Mouse (Mus musculus) forebrain, embryonic 14.5 days (tissue): ENCODE results near the gene Ptpru. TPM values are rescaled to one million over a fixed set of nuclear protein-coding genes. Genes with fewer than 3 reads are reported as not detected.

Source experiments
- ATAC-seq: fragments of 200-750 bp; cut with Nextera tagmentation; 2 replicates; pipeline ENCODE4 v1.8.0; 2017; ENCODE audit warnings: mild to moderate bottlenecking, moderate library complexity
- DNase-seq: peaks from one replicate; pipeline ENCODE4 v3.0.0-alpha.2; 2015; ENCODE audit warnings: low spot score
- H3K27ac ChIP-seq: fragments of 300-500 bp; sonication (generic); 2 replicates; pipeline ENCODE4 v1.5.1; 2014; ENCODE audit warnings: low read depth, mild to moderate bottlenecking, control low read depth, low read length, moderate library complexity
- H3K27me3 ChIP-seq: fragments of 300-500 bp; sonication (generic); replicated peaks from 2 replicates; pipeline ENCODE4 v1.6.1; 2014; ENCODE audit warnings: low read length, control low read depth, mixed read lengths; ENCODE audit not compliant: control insufficient read depth, insufficient read depth
- H3K36me3 ChIP-seq: fragments of 300-500 bp; sonication (generic); 2 replicates; pipeline ENCODE4 v1.6.1; 2014; ENCODE audit warnings: low read length, control low read depth; ENCODE audit not compliant: control insufficient read depth, insufficient read depth
- H3K4me1 ChIP-seq: fragments of 300-500 bp; sonication (generic); 2 replicates; pipeline ENCODE4 v1.6.1; 2014; ENCODE audit warnings: antibody characterized with exemption, low read length, control low read depth; ENCODE audit not compliant: control insufficient read depth, insufficient read depth
- H3K4me2 ChIP-seq: fragments of 300-500 bp; sonication (generic); 2 replicates; pipeline ENCODE4 v1.6.1; 2014; ENCODE audit warnings: mild to moderate bottlenecking, control low read depth, low read length
- H3K4me3 ChIP-seq: fragments of 300-500 bp; sonication (generic); 2 replicates; pipeline ENCODE4 v1.5.1; 2014; ENCODE audit warnings: low read depth, low read length, control low read depth
- H3K9ac ChIP-seq: fragments of 300-500 bp; sonication (generic); 2 replicates; pipeline ENCODE4 v1.6.1; 2014; ENCODE audit warnings: mild to moderate bottlenecking, low read length, control low read depth, moderate library complexity
- H3K9me3 ChIP-seq: fragments of 300-500 bp; sonication (generic); replicated peaks from 2 replicates; pipeline ENCODE4 v1.6.1; 2016; ENCODE audit warnings: low read length, control low read depth, mixed read lengths; ENCODE audit not compliant: control insufficient read depth
- WGBS: fragments of 180-500 bp; shearing (Covaris S2); extraction: QIAGEN DNeasy Blood & Tissue Kit; methylation state at CpG from one replicate; pipeline ENCODE4 v1.1.7; 2014; 5-methylcytosine and 5-hydroxymethylcytosine counted together
- polyA plus RNA-seq: library from polyadenylated mRNA; unstranded; fragments of >200 nt; fragmentation: Nextera tagmentation; extraction: Ambion mirVana; gene quantifications from 2 replicates; pipeline ENCODE4 v1.2.1, GENCODE M21; 2014

Gene Ptpru
- polyA plus RNA-seq, 1 experiment from 2014 or later, result 20.1 TPM

DNA sequence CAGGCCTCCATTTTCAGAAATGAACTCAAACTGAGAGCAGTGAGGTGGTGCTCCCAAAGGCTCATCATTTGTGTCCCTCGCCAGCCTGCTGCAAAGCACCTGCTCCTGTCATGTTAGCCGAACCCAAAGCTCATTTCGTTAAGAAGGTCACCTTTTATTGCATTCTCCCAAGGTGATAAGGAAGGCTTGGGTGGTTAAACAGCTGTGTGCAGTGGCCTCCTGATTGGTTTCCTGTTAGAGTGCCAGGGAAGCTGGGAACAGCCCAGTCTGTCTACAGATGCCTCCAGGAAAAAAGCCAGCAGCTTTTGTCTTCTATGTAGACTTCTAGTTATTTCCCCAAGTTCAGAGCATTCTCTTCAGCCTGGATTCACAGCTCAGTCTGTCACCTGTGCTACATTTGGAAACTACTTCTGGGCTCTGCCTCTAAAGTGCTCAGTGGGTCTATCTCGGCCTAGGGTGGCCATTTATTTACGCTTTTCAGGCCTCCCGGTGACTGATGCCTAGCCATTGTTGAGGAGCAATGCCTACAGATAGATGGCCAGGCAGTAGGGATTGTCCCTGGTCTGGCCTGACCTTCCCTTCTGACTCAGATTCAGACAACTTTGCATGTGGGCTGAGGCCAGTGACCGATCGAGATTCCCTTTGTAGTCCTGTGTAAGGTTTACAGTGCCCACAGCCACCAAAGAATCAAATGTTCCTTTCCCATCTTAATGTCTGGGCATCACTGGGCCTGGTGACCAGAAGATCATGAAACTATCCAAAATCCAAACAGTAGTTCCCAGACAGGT, 8.1 kb upstream of the Ptpru start:
- no peaks in the 10 kb centered on the region for H3K9me3 ChIP-seq
- H3K9ac ChIP-seq, result no peak overlapping the region
- whole genome bisulfite sequencing, result 88% methylated on average over 8 of the region's 8 CpGs
- no peak for ATAC-seq
- no peak for DNase-seq
- H3K4me1 ChIP-seq, result peaks cover 18% of the 10 kb centered on the region
- H3K27ac ChIP-seq, result no peak overlapping the region
- H3K4me2 ChIP-seq, result no peak overlapping the region
- no peak overlapping the region for H3K4me3 ChIP-seq
- H3K36me3 ChIP-seq, result no peaks in the 10 kb centered on the region
- no peaks in the 10 kb centered on the region for H3K27me3 ChIP-seq

DNA sequence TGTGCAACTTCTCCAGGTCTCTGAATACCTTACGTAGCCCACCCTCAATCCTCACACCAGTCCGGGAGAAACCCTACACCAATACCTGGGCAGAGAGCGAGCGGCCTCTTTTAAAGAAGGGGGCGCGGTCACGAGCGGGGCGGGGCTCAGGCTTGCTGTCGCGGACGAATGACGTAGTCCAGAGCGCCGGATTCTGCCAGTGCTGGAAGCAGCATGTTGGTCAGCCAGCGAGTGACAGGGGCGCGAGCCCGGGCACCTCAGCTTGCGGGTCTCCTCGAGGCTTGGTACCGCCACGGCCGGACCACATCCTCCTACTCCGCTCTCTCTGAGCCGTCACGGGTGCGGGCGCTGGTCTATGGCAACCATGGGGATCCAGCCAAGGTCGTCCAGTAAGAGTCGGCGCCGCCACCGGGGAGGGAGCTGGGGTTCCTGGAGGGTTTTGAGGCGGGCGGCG, 5.2 kb upstream of the Ptpru start, which contains the start of gene Mecr:
Mecr (plus strand) TSS at position 181 of the 454 bp plus-strand sequence.
- Histone ChIP-seq H3K9me3 (no peaks in the 10 kb centered on the region), H3K4me2 (peak within 1 kb of the TSS; percentile 87), H3K9ac (peak within 1 kb of the TSS; percentile 75), H3K27ac (no peak within 1 kb of the TSS), H3K4me3 (peak within 1 kb of the TSS; percentile 69), H3K27me3 (no peaks in the 10 kb centered on the region), H3K36me3 (no peaks in the 10 kb centered on the region), H3K4me1 (peaks cover 5% of the 10 kb centered on the region)
- under 1% methylated on average over 37 of the region's 37 CpGs for WGBS
- DNase-seq, result peak; percentile 94
- ATAC-seq, result peak; percentile 88

DNA sequence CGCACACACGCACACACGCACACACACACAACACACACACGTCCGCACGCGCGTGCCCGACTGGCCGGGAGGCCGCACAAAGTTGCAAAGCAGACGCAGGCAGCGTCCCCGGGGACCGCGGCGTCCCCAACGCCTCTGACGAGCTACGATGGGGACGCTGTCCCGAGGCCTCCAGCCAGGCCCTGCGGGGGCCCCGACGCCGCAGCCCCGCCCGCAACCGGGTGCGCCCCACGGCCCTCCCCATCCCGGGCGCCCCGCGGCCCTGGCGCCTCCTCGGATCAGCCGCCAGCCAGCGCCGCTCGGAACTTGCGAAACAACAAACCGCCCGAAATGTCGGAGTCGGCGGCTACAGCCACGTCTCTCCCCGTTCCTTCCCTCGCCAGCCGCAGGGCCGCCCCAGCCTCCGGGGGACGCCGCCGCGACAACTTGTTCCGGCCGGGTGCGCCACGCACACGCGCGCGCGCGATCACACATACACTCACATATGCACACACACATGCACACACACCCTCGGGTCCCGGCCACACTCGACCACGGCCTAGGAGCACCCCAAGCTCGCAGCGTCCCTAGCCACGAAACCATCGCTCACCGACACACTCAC, 1.1 kb downstream of the Ptpru start:
- WGBS, result under 1% methylated on average over 68 of the region's 76 CpGs
- H3K4me2 ChIP-seq, result peak overlapping the region; percentile 97
- H3K9me3 ChIP-seq, result no peaks in the 10 kb centered on the region
- H3K4me1 ChIP-seq, result no peaks in the 10 kb centered on the region
- no peak overlapping the region for H3K27ac ChIP-seq
- H3K27me3 ChIP-seq, result no peaks in the 10 kb centered on the region
- peak overlapping the region; percentile 69 for H3K4me3 ChIP-seq
- ATAC-seq, result peak; percentile 18; the same call in 1 of the 2 replicates
- peak overlapping the region; percentile 84 for H3K9ac ChIP-seq
- DNase-seq, result peak; percentile 55
- no peaks in the 10 kb centered on the region for H3K36me3 ChIP-seq

DNA sequence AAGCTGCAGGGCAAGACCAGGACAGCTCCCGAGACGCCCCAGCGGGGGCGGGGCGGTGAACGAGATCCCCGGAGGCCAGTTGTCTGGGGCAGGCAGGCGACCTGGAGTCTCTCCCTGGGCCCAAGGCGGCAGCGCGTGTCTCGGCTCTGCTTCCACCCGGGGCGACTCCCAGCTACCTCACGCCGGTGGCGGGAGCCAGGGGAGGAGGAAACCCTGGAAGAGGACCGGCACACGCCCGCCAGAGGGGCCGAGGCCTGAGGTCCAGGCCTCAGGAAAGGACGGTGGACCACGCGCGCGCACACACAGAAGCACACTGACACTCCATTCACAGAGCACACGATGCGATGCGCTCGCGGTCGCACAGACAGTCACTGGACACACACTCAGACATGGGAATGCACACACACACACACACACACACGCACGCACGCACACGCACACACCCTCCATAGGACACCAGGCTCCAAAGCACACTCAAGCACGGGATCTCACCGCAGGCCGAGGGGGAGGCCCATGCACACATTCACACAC, 1.7 kb downstream of the Ptpru start:
- H3K27me3 ChIP-seq, result no peaks in the 10 kb centered on the region
- peaks cover 2% of the 10 kb centered on the region; the same call in 1 of the 2 replicates for H3K4me1 ChIP-seq
- ATAC-seq (no peak), DNase-seq (no peak)
- no peaks in the 10 kb centered on the region for H3K9me3 ChIP-seq
- no peak overlapping the region for H3K27ac ChIP-seq
- no peaks in the 10 kb centered on the region for H3K36me3 ChIP-seq
- under 1% methylated on average over 32 of the region's 39 CpGs for WGBS
- H3K4me3 ChIP-seq, result peak overlapping the region; percentile 69
- peak overlapping the region; percentile 97 for H3K4me2 ChIP-seq
- H3K9ac ChIP-seq, result peak overlapping the region; percentile 84

DNA sequence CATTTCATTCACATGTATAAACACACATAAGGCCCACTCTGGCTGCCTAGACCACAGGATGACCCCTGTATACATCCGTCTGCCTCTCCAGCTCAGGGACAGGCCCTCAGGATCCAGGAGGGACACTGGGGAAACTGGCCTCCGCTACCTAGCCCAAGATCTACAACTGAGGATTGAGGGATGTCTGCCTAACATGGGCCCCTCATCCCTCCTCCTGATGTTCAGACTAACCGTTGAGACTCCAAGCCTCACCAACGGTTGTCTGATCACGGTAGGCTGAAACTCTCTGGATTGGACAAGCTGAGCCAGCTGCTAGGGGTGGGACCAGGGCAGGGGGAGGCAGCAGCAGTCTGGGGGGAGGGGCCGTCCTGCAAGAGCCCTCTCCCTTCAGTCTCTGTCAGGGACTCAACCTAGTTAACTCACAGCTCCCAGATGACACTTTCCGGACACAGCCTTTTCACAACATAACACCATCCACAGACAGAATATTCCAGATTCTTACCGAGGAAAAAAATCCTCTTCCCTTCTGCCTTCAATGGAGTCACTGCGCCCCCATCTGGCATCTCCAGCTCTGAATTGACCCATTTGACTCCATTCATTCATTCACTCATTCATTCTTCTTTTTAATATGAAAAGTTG, 4.0 kb downstream of the Ptpru start:
- no peak overlapping the region for H3K4me3 ChIP-seq
- H3K9ac ChIP-seq, result no peak overlapping the region
- ATAC-seq (no peak), DNase-seq (peak; percentile 54)
- H3K4me1 ChIP-seq, result peaks cover 10% of the 10 kb centered on the region; the same call in 1 of the 2 replicates
- H3K4me2 ChIP-seq, result no peak overlapping the region
- no peaks in the 10 kb centered on the region for H3K36me3 ChIP-seq
- H3K27me3 ChIP-seq, result no peaks in the 10 kb centered on the region
- no peaks in the 10 kb centered on the region for H3K9me3 ChIP-seq
- WGBS, result 27% methylated on average over 9 of the region's 9 CpGs
- no peak overlapping the region for H3K27ac ChIP-seq

DNA sequence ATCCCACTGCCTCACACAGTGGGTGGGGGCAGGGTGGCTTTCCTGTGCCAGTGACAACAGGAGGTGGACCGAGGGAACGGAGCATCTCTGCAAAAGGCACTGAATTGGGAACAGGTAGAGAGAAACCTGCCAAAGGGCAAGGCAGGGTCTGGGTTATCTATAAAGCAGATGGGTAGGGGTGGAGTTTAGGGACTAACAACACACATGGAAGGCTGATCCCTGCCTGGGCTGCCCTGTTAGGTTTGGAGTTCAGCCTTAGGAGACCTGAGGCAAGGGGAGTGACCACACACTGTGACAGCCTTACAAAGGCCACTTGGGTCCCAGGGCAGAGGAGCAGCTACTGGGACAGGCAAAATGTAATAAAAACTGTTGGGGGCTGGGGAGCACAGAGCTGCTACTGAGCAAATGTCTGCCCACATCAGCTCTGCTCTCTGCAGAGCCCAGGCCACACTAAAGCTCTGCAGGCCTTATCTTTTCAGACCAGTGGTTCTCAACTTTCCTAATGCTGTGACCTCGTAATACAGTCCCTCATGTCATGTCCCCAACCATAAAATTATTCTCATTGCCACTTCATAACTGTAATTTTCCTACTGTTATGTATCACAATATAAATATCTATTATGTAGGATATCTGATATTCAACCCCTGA, 5.2 kb downstream of the Ptpru start:
- ATAC-seq (no peak), DNase-seq (no peak)
- H3K36me3 ChIP-seq, result no peaks in the 10 kb centered on the region
- H3K27me3 ChIP-seq, result no peaks in the 10 kb centered on the region
- H3K27ac ChIP-seq, result no peak overlapping the region
- 76% methylated on average over 3 of the region's 3 CpGs for WGBS
- no peaks in the 10 kb centered on the region for H3K9me3 ChIP-seq
- H3K4me2 ChIP-seq, result no peak overlapping the region
- no peak overlapping the region for H3K4me3 ChIP-seq
- no peak overlapping the region for H3K9ac ChIP-seq
- peaks cover 10% of the 10 kb centered on the region; the same call in 1 of the 2 replicates for H3K4me1 ChIP-seq

DNA sequence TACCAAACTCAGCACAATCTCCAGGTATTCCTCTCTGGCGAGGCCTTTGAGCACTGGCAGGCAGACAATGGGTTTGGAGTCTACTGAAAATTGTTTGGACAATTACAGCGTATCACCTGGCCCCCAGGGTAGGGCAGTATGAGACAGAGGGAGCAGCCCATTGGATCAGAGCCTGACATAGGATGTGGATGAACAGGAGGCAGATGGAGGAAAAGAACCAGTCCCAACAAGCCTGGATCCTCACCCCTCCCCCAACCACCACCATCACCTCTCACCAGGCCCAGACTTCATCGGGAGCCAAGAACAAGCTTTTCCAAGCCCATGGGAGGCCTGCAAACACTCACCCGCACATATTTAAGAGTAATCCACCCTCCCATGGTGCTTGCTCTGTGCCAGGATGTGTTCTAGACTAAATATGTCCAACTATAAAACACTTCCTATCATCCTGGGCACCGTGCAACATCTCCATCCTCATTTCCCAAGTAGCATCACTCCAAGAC, 6.5 kb downstream of the Ptpru start:
- no peak for ATAC-seq

DNA sequence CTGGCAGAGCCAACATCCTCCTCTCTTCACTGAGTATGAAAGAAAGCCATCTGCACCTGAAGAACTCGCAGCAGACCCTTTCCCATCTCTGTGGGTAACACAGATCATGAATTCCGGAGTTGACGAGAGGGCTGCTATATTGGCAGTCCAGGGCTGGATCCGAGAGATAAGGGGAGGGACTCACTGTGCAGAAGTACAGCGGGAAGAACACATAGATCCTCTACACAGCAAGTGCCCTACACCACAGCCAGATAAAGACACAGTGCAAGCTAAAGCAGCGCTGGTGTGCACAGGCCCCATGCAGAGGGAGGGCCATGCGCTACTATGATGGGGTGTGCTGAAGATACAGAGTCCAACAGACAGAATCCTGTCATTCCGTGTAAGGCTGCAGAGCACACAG, 9.0 kb downstream of the Ptpru start:
- no peak overlapping the region for H3K9ac ChIP-seq
- peaks cover 10% of the 10 kb centered on the region; the same call in 1 of the 2 replicates for H3K4me1 ChIP-seq
- DNase-seq (no peak), ATAC-seq (no peak)
- no peaks in the 10 kb centered on the region for H3K27me3 ChIP-seq
- 74% methylated on average over 8 of the region's 8 CpGs for WGBS
- no peak overlapping the region for H3K27ac ChIP-seq
- H3K9me3 ChIP-seq, result no peaks in the 10 kb centered on the region
- no peak overlapping the region for H3K4me3 ChIP-seq
- H3K36me3 ChIP-seq, result no peaks in the 10 kb centered on the region
- H3K4me2 ChIP-seq, result no peak overlapping the region

More for the DNA sequence above, 6.5 kb downstream of the Ptpru start:
- Histone ChIP-seq H3K9ac (no peak overlapping the region), H3K36me3 (no peaks in the 10 kb centered on the region), H3K9me3 (no peaks in the 10 kb centered on the region), H3K4me2 (no peak overlapping the region), H3K27ac (no peak overlapping the region), H3K4me3 (no peak overlapping the region), H3K27me3 (no peaks in the 10 kb centered on the region), H3K4me1 (peaks cover 10% of the 10 kb centered on the region; the same call in 1 of the 2 replicates)
- 75% methylated on average over 5 of the region's 5 CpGs for WGBS
- DNase-seq, result no peak
